Mouse (Mus musculus): Measurements from ENCODE around the gene Sult6b2. TPM values are rescaled to one million over a fixed set of nuclear protein-coding genes. Genes with fewer than 3 reads are reported as not detected.

Gene Sult6b2
- polyA plus RNA-seq, 1 experiment from 2014 or later = 53.2 TPM

DNA sequence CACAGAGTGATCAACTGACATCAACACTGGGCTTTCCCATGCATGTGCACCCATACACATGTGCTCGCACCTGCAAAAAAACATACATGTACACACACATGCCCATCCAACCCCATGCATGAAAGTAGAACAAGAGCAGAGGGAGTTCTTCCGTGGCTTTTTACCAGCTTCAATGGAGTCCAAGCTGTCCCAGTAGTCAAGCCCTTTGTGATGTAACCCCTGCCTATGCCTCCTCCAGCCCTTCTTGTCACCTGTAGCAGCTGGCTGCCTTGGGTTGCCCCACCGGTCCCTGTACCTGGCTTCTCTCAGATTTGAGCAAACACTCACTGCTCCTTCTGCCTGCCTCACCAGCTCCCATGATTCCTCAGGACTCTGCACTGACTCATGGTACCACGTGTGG is 40.8 kb upstream of the Sult6b2 start:
- WGBS = 80% methylated on average over 4 of the region's 4 CpGs

DNA sequence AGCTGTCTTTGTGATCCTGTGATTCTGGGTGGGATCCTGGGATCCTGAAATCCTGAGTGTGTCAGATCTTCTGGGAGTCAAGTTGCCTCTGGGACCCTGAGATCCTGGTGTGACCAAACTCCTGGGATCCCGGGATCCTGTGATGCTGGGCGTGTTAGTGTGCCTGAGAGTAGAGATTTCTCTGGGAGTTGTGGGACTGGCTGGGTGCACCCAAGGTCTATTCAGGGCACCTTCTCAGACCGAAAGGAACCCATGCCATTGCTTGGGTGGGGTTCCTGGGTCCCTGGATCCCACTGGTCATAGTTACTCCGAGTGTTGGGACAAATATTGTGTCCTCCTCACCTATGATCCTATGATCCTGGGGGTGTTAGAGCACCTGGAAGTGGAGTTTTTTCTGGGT is 39.8 kb upstream of the Sult6b2 start:
- H3K9me3 ChIP-seq (ENCODE audit: control insufficient read depth) = no peaks in the 10 kb centered on the region
- H3K27me3 ChIP-seq (replicated peaks; ENCODE audit: control insufficient read depth, insufficient read depth, low read length) = no peaks in the 10 kb centered on the region
- no peaks in the 10 kb centered on the region for H3K36me3 ChIP-seq (ENCODE audit: control insufficient read depth, insufficient read depth)
- no peak overlapping the region for H3K27ac ChIP-seq (ENCODE audit: low read depth, low read length)
- no peak for TF ChIP-seq CTCF (IDR thresholded peaks at IDR 0.05; ENCODE audit: low read depth)
- H3K4me1 ChIP-seq (replicated peaks; ENCODE audit: control insufficient read depth, insufficient read depth, low read length) = no peaks in the 10 kb centered on the region
- H3K9ac ChIP-seq (ENCODE audit: low read depth, low read length) = no peak overlapping the region
- H3K4me2 ChIP-seq (replicated peaks; ENCODE audit: low read depth) = no peak overlapping the region
- whole genome bisulfite sequencing = 80% methylated on average over 4 of the region's 4 CpGs
- no peak overlapping the region for H3K4me3 ChIP-seq (ENCODE audit: low read depth, low read length)
- no peak for ATAC-seq

More for the DNA sequence above, 40.8 kb upstream of the Sult6b2 start:
- no peak overlapping the region for H3K27ac ChIP-seq (ENCODE audit: low read depth, low read length)
- H3K4me3 ChIP-seq (ENCODE audit: low read depth, low read length) = no peak overlapping the region
- H3K9me3 ChIP-seq (ENCODE audit: control insufficient read depth) = no peaks in the 10 kb centered on the region
- no peaks in the 10 kb centered on the region for H3K27me3 ChIP-seq (replicated peaks; ENCODE audit: control insufficient read depth, insufficient read depth, low read length)
- TF ChIP-seq CTCF (IDR thresholded peaks at IDR 0.05; ENCODE audit: low read depth) = no peak
- H3K9ac ChIP-seq (ENCODE audit: low read depth, low read length) = no peak overlapping the region
- no peak for ATAC-seq
- H3K36me3 ChIP-seq (ENCODE audit: control insufficient read depth, insufficient read depth) = no peaks in the 10 kb centered on the region
- no peaks in the 10 kb centered on the region for H3K4me1 ChIP-seq (replicated peaks; ENCODE audit: control insufficient read depth, insufficient read depth, low read length)
- no peak overlapping the region for H3K4me2 ChIP-seq (replicated peaks; ENCODE audit: low read depth)

DNA sequence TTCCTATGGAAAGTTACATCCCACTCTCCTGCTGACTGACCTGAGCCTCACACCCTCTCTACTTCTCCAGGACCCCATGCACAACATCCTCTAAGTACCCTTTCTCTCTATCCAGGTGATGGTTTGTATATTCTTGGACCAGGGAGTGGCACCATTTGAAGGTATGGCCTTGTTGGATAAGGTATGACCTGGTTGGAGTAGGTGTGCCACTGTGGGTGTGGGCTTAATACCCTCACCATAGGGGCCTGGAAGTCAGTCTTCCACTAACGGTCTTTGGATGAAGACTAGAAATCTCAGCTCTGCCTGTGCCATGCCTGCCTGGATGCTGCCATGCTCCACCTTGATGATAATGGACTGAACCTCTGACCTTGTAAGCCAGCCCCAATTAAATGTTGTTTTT is 34.2 kb upstream of the Sult6b2 start:
- Histone ChIP-seq H3K27ac (ENCODE audit: low read depth, low read length) (no peak overlapping the region), H3K4me1 (replicated peaks; ENCODE audit: control insufficient read depth, insufficient read depth, low read length) (no peaks in the 10 kb centered on the region), H3K4me3 (ENCODE audit: low read depth, low read length) (no peak overlapping the region), H3K27me3 (replicated peaks; ENCODE audit: control insufficient read depth, insufficient read depth, low read length) (no peaks in the 10 kb centered on the region), H3K36me3 (ENCODE audit: control insufficient read depth, insufficient read depth) (no peaks in the 10 kb centered on the region), H3K4me2 (replicated peaks; ENCODE audit: low read depth) (no peak overlapping the region), H3K9me3 (ENCODE audit: control insufficient read depth) (no peaks in the 10 kb centered on the region), H3K9ac (ENCODE audit: low read depth, low read length) (no peak overlapping the region)
- TF ChIP-seq CTCF (IDR thresholded peaks at IDR 0.05; ENCODE audit: low read depth) = no peak
- 91% methylated on average over 1 of the region's 1 CpGs for WGBS
- ATAC-seq = no peak

- no peak for TF ChIP-seq CTCF (IDR thresholded peaks at IDR 0.05; ENCODE audit: low read depth)
- WGBS = 78% methylated on average over 9 of the region's 9 CpGs
Observed at GRCm38 (mm10) chr6:142837326-142837725, 33.0 kb upstream of the Sult6b2 start.

GRCm38 (mm10) chr6:142835726-142836125 is 31.4 kb upstream of the Sult6b2 start:
- H3K4me3 ChIP-seq (ENCODE audit: low read depth, low read length) = no peak overlapping the region
- no peak for ATAC-seq
- no peak overlapping the region for H3K4me2 ChIP-seq (replicated peaks; ENCODE audit: low read depth)
- no peaks in the 10 kb centered on the region for H3K4me1 ChIP-seq (replicated peaks; ENCODE audit: control insufficient read depth, insufficient read depth, low read length)
- H3K27ac ChIP-seq (ENCODE audit: low read depth, low read length) = no peak overlapping the region
- no peaks in the 10 kb centered on the region for H3K9me3 ChIP-seq (ENCODE audit: control insufficient read depth)
- no peak overlapping the region for H3K9ac ChIP-seq (ENCODE audit: low read depth, low read length)
- no peaks in the 10 kb centered on the region for H3K27me3 ChIP-seq (replicated peaks; ENCODE audit: control insufficient read depth, insufficient read depth, low read length)
- H3K36me3 ChIP-seq (ENCODE audit: control insufficient read depth, insufficient read depth) = no peaks in the 10 kb centered on the region
- no peak for TF ChIP-seq CTCF (IDR thresholded peaks at IDR 0.05; ENCODE audit: low read depth)
- WGBS = 56% methylated on average over 18 of the region's 18 CpGs

More at GRCm38 (mm10) chr6:142837326-142837725, 33.0 kb upstream of the Sult6b2 start:
- H3K9ac ChIP-seq (ENCODE audit: low read depth, low read length) = no peak overlapping the region
- no peak overlapping the region for H3K4me3 ChIP-seq (ENCODE audit: low read depth, low read length)
- H3K4me1 ChIP-seq (replicated peaks; ENCODE audit: control insufficient read depth, insufficient read depth, low read length) = no peaks in the 10 kb centered on the region
- no peaks in the 10 kb centered on the region for H3K36me3 ChIP-seq (ENCODE audit: control insufficient read depth, insufficient read depth)
- H3K27me3 ChIP-seq (replicated peaks; ENCODE audit: control insufficient read depth, insufficient read depth, low read length) = no peaks in the 10 kb centered on the region
- H3K9me3 ChIP-seq (ENCODE audit: control insufficient read depth) = no peaks in the 10 kb centered on the region
- no peak overlapping the region for H3K27ac ChIP-seq (ENCODE audit: low read depth, low read length)
- ATAC-seq = no peak
- no peak overlapping the region for H3K4me2 ChIP-seq (replicated peaks; ENCODE audit: low read depth)

GRCm38 (mm10) chr6:142834911-142835310 is 30.6 kb upstream of the Sult6b2 start:
- no peaks in the 10 kb centered on the region for H3K9me3 ChIP-seq (ENCODE audit: control insufficient read depth)
- H3K27ac ChIP-seq (ENCODE audit: low read depth, low read length) = no peak overlapping the region
- WGBS = 64% methylated on average over 4 of the region's 4 CpGs
- no peaks in the 10 kb centered on the region for H3K4me1 ChIP-seq (replicated peaks; ENCODE audit: control insufficient read depth, insufficient read depth, low read length)
- H3K36me3 ChIP-seq (ENCODE audit: control insufficient read depth, insufficient read depth) = no peaks in the 10 kb centered on the region
- H3K4me3 ChIP-seq (ENCODE audit: low read depth, low read length) = no peak overlapping the region
- no peak for TF ChIP-seq CTCF (IDR thresholded peaks at IDR 0.05; ENCODE audit: low read depth)
- no peak overlapping the region for H3K4me2 ChIP-seq (replicated peaks; ENCODE audit: low read depth)
- no peak for ATAC-seq
- no peak overlapping the region for H3K9ac ChIP-seq (ENCODE audit: low read depth, low read length)
- H3K27me3 ChIP-seq (replicated peaks; ENCODE audit: control insufficient read depth, insufficient read depth, low read length) = no peaks in the 10 kb centered on the region

DNA sequence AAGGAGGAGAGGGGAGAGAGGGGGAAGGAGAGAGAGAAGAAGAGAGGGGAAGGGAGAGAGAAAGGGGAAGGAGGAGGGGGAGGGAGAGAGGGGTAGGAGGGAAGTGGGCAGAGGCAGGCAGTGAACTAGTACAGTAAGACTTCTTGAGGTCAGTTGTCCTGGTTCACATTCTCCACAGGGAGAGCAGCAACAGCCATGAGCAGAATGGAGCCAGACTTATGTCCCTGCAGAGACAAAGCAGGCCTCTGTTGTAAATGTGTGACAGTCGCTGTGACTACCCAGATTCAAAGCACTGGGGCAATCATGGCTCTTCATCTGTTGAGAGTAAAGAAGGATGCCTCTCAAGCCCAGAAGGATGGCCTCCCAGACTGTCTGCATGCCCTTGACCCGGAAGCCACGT is 27.4 kb upstream of the Sult6b2 start:
- 76% methylated on average over 3 of the region's 3 CpGs for WGBS
- no peaks in the 10 kb centered on the region for H3K27me3 ChIP-seq (replicated peaks; ENCODE audit: control insufficient read depth, insufficient read depth, low read length)
- no peak overlapping the region for H3K4me2 ChIP-seq (replicated peaks; ENCODE audit: low read depth)
- no peaks in the 10 kb centered on the region for H3K36me3 ChIP-seq (ENCODE audit: control insufficient read depth, insufficient read depth)
- TF ChIP-seq CTCF (IDR thresholded peaks at IDR 0.05; ENCODE audit: low read depth) = no peak
- H3K9ac ChIP-seq (ENCODE audit: low read depth, low read length) = no peak overlapping the region
- no peaks in the 10 kb centered on the region for H3K9me3 ChIP-seq (ENCODE audit: control insufficient read depth)
- H3K27ac ChIP-seq (ENCODE audit: low read depth, low read length) = no peak overlapping the region
- H3K4me1 ChIP-seq (replicated peaks; ENCODE audit: control insufficient read depth, insufficient read depth, low read length) = no peaks in the 10 kb centered on the region
- H3K4me3 ChIP-seq (ENCODE audit: low read depth, low read length) = no peak overlapping the region
- ATAC-seq = no peak

Data from intestine, postnatal 0 days (tissue).